Mouse (Mus musculus): Measurements from ENCODE around the gene Pgp. TPM values are rescaled to one million over a fixed set of nuclear protein-coding genes. Genes with fewer than 3 reads are reported as not detected.

The Pgp gene
- total RNA-seq, 2 experiments from 2014 or later, result 61.5 to 74.6 TPM

DNA sequence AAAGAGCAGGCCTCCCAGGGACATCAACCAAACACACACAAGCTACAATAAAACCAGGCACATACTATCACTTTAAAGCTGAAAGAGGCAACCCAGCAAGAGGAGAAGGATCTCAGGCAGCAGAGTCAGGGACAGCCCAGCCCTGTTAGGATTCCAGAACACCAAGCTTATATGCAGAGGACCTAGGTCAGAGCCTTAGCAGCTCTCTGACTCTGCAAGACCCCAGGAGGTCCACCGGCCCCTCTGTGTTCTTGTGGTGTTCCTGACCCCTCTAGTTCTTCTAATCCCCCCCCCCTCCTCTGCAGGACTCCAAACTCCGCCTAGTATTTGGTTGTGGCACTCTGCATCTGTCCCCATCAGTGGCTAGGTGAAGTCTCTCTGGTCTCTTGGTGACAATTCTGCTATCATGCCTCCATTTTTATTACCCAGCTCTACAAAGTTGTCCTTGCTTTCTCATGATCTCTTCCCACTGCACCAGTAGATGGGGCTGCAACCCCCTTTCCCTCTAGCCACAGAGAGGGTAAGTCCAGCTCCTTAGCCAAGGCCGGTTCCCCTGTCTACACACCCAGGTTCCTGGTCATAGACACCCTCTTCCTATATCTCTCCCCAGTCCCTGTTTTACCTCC lies 10.1 kb downstream of the Pgp start:
- DNase-seq (ENCODE audit: extremely low spot score in 1 of 2, low spot score in 1 of 2), result no peak

DNA sequence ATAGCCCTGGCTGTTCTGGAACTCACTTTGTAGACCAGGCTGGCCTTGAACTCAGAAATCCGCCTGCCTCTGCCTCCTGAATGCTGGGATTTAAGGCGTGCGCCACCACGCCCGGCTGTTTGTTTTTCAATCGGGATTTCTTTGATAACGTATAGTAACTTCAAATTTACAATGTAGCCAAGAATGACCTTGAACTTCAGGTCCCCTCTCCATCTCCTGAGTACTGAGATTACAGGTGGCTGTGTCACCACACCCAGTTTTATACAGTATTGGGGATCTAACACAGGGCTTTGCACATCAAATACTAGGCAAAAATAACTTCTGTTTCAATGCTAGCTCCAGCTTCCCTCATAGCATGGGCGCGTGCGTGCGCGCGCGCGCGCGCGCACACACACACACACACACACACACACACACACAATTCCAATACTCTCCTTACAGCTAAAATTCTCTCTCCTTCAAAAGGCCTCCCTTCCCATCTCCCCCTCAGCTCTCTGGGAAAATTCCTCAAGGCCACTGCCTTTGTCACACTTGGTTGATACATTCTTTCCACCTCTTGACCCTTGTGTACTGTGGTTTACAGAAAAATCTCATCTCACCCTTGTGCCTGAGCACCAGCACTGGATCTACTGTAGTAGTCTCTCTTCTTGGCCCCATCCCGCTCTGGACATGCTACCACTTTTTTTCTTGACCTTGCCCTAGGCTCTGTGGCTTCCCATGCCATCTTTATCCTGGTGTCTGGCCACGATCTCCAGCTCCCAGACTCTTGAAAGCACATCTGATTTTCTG lies 11.0 kb downstream of the Pgp start:
- DNase-seq (ENCODE audit: extremely low spot score in 1 of 2, low spot score in 1 of 2), result no peak

DNA sequence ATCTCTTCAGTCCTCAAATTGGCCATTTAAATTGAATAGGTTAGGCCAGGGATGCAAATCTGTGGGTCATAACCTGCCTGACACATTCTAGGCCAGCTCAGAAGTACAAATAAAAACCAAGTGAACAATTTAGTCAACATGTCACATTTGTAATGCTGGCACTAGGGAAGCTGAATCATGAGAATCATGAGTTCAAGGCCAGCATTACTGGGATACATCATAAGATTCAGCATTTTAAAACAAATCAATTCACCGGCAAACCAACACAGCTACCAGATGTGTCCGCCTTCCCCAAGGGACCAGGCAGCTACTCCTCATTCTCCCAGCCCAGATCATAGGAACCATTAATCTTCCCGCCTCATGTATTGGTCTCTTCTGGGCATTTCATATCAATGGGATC lies 13.3 kb downstream of the Pgp start:
- no peak for DNase-seq (ENCODE audit: extremely low spot score in 1 of 2, low spot score in 1 of 2)

DNA sequence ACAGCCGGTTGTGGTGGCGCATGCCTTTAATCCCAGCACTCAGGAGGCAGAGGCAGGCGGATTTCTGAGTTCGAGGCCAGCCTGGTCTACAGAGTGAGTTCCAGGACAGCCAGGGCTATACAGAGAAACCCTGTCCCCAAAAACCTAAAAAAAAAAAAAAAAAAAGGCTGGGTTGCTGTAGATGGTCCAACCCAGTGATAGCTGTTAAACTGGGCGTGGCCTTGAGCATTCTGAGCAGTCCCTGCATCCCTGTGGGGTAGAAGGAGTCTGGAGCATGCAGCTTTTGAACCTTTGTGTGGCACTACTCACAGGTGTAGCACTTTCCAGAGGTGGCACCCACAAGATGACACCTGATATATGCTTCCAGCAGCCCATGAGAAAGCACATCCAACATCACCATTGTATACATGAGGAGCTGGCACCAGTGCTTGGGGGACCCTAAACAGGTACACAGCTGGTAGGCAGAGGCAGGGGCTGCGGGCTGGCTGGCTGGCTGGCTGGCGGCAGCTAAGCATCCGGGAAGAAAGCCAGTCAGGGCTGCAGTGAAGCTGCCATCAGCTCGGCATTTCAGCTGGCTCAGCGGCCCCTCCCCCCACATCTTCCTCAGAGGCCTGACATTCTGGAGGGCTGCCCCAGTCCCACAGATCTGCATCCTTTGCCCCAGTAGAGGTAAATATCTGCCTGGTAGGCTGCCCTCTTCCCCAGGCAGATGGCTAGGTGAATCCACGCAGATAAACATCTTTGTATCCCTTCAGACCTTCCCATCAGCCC lies 15.1 kb downstream of the Pgp start:
- peak in 1 of 2 experiments; percentile 62 for DNase-seq (ENCODE audit: extremely low spot score in 1 of 2, low spot score in 1 of 2)

DNA sequence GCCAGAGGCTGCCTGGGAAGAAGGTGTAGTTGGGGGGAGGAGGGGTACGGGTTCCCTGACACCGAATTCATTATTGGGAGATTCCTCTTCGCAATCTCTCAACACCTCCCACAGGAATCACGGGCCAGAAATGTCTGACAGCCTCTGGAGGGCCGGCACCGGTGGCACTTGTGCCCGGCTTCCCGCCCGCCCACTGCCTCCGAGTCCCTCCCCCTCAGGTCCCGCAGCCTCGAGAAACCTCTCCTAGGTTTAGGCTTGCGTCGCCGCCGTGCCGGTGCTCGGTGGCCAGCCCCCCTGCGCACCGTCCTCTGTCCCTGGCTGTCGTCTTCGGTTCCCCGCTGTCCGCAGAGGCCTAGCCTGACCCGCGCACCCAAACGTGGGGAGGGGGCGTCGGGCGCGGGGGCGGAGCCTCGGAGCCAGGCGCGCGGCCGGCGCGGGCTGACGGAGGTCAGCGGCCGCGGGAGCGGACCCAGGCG lies 18.0 kb downstream of the Pgp start, which contains the start of gene Caskin1:
Caskin1 (plus strand) TSS at position 416 of the 476 bp plus-strand sequence.
- no peak for DNase-seq (ENCODE audit: extremely low spot score in 1 of 2, low spot score in 1 of 2)

DNA sequence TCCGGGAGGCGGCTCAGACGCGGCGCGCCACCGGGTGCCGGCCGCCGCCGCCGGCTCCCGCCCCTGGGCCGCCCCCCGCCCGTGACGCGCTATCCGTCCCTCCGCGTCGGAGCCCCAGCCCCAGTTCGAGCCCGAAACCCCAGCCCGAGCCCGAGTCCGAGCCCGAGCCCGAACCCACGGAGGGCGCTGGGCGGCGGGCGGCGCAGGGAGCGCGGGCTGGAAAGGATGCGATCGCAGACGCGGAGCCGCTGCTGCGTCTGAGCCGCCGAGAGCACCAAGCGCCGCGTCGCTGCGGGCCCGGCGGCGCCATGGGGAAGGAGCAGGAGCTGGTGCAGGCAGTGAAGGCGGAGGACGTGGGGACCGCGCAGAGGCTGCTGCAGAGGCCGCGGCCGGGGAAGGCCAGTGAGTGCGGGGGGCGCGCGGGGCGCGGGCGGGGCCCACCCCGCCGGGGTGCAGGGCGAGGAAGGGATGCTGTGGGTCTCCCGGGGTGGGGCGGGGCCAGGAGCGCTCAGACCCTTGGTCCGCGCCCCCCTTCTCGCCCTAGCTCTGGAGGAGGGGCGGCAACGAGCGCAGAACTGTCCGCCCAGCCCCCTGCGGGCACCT lies 18.6 kb downstream of the Pgp start:
- no peak for DNase-seq (ENCODE audit: extremely low spot score in 1 of 2, low spot score in 1 of 2)

DNA sequence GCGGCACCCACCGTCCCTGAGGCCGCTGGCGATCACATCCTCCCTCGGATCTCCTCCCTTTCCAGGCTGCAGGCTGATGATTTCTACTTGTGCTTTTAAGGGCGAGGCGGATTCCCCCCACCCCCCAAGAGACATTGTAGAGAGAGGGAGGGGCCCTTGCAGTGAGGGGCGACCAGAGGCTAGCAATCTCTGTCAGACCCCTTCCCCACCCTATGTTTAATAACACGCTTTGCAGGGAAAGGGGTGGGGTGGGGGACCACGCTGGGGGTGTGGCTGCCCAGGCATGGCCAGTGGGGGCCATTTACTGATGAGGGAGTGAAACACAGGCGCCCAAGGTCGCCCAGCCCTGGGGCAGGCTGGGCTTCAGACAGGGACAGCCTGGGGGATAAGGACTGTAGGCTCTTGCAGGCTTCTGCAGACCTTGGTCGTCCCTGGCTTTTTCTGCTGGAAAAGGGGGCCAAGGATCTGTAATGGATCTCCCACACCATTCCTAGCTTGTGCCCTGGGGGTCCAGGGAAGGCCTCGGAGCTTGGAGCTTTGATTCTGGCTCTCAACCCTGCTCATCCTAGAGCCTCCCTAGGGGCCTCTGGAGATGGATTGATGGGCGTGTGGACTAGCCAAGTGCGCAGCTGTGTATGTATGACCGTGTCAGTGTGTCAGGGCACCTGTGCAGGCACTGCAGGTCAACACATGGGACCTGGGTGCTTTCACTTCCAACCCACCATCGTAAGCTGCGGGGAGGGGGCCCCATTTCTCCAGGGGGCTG lies 19.3 kb downstream of the Pgp start:
- DNase-seq (ENCODE audit: extremely low spot score in 1 of 2, low spot score in 1 of 2), result no peak

DNA sequence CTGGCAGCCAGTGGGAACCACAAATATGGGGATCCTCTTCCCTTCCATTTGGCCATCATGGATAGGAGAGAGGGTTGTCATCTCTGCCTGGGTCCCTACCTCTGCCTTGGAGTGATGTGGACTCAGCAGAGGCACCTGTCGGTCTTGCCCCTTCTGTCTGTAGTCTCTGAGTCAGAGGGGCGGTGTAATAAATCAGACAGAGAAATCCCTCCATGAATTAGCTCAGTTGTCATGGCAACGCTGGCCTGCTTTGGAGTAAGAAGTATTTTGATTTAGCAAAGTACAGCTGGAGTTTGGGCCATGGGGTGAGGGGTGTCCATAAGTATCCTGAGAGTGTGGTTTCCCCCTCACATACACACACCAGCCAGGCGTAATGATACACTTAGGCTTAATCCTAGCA lies 20.2 kb downstream of the Pgp start:
- DNase-seq (ENCODE audit: extremely low spot score in 1 of 2, low spot score in 1 of 2), result no peak

DNA sequence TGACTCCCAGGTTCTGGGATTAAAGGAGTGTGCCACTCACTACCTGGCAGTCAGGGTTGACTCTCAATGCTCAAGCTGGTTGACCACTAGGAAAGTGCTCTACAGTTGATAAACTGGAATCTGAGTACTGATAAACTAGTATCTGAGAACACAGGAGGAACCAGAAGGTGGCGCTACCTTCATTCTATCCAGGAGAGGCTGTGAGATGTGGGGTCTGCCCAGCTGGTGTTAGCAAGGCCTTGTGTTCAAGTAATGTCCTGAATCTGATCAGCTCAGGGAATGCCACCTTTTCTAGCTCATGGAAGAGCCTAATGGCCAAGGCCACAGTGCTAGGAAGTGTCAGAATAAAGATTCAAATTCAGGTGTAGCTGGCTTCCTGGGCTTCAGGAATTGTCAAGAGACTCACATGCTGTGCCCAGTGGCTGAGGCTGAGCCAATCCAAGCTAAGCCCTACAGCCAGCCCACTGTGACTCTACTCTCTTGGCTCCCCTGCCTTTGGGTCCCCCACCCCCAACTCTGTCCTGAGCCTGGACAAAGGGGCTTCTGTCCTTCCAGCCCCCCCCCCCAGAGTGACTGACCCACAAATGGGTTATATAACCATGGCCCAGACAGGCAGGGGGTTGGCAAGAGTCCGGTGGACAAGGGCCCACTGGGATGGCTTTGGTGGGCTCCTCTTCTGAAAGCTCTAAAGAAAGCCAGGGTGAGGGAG lies 24.6 kb downstream of the Pgp start:
- DNase-seq (ENCODE audit: extremely low spot score in 1 of 2, low spot score in 1 of 2), result peak in 1 of 2 experiments; percentile 70

DNA sequence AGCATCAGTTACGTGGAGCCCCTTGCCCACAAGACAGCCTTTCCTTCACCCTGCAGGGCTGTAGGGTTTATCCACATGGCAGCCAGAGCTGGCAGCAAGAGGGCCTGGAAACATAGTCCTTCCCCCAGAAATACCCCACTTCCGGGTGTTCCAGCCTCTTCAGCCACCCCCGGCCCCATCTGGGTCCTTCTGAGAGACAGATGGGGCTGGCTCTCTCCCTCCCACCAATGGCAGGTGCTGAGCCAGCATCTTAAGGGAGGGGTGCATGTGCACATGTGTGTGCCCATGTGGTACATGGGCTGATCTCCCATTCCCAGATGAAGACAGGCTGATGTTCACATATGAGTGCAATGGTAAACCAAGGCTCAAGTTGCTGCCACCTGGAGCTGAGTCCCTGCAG lies 25.3 kb downstream of the Pgp start:
- DNase-seq (ENCODE audit: extremely low spot score in 1 of 2, low spot score in 1 of 2), result no peak

DNA sequence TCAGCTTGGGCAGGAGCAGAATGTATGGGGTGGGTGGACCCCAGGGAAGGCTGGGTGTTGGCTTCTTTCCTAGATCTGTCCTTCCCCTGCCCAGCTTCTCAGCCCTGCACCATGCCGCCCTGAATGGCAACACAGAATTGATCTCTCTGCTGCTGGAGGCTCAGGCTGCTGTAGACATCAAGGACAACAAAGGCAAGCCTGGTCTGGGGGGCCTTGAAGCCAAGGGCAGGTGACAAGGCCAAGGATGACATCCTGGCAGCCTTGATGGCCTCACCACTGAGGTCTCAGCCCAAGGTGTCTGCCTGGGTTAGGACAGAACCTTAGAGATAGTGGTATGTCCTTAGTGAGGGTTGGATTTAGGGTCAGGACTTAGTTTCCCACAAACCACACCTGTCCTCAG lies 25.8 kb downstream of the Pgp start:
- no peak for DNase-seq (ENCODE audit: extremely low spot score in 1 of 2, low spot score in 1 of 2)

DNA sequence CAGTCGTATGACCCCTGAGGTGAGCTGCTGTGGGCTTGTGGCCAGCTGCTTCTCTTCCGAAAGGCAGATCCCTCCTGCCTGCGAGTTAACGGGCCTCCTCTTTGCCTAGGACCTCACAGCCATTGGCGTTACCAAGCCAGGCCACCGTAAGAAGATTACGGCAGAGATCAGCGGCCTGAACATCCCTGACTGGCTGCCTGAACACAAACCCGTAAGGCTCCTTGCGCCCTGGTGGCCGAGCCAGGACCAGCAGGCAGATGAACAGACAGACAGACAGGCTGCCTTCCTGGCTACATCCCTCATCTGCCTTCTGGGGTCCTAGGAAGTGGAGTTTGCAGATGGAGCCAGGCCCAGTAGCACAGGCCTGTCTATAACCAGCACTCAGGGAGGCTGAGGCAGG lies 32.0 kb downstream of the Pgp start:
- DNase-seq (ENCODE audit: extremely low spot score in 1 of 2, low spot score in 1 of 2), result no peak

DNA sequence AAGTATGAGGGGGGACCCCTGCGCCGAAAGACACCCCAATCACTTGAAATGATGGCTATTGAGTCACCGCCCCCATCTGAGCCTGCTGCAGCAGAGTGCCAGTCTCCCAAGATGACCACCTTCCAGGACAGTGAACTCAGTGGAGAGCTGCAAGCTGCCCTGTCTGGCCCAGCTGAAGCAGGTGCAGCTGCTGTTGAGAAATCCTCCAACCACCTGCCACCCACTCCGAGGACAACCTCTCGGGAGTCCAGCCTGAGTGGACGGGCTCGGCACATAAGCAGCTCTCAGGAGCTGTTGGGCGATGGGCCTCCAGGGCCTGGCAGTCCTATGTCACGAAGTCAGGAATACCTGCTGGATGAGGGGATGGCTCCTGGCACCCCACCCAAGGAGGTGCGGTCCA lies 33.9 kb downstream of the Pgp start:
- no peak for DNase-seq (ENCODE audit: extremely low spot score in 1 of 2, low spot score in 1 of 2)

DNA sequence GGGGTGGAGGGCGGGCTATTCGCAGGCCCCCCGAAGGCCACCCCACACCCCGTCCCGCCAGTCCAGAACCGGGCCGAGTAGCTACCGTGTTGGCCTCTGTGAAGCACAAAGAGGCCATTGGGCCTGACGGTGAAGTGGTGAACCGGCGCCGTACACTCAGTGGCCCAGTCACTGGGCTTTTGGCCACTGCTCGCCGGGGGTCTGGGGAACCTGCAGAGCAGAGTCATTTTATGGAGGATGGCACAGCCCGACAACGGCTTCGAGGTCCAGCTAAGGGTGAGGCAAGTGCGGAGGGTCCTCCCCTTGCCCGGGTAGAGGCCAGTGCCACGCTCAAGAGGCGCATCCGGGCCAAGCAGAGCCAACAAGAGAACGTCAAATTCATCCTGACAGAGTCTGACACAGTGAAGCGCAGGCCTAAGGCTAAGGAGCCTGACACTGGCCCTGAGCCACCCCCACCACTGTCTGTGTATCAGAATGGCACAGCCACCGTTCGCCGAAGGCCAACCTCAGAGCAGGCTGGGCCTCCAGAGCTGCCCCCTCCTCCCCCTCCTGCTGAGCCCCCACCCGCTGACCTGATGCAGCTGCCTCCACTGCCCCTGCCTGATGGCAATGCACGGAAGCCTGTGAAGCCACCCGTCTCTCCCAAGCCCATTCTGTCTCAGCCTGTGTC lies 35.2 kb downstream of the Pgp start:
- no peak for DNase-seq (ENCODE audit: extremely low spot score in 1 of 2, low spot score in 1 of 2)

DNA sequence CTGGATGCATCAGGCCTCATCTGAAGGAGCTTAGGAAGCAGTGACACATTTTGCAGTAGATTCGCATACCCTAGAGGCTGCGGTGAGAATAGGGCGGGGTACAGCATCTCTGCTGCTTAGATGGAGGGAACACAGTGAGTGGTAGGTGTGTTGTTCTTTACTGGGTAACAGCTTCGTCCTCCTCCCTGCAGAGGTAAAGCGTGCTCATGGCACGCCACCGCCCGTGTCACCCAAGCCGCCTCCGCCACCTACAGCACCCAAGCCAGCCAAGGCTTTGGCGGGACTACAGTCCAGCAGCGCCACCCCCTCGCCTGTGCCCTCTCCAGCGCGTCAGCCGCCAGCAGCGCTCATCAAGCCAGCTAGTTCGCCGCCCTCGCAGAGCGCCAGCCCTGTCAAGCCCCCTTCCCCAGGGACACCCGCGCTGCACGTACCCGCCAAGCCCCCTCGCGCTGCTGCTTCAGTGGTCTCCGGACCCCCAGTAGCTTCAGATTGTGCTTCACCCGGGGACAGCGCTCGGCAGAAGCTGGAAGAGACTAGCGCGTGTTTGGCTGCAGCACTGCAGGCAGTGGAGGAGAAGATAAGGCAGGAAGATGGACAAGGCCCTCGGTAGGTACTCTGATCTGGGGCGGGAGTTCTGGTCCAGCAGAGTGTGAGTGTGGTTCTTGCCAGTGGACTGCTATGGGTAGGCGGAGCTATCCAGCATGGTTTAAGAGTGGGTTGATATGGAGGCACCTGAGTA lies 36.3 kb downstream of the Pgp start:
- DNase-seq (ENCODE audit: extremely low spot score in 1 of 2, low spot score in 1 of 2), result no peak

DNA sequence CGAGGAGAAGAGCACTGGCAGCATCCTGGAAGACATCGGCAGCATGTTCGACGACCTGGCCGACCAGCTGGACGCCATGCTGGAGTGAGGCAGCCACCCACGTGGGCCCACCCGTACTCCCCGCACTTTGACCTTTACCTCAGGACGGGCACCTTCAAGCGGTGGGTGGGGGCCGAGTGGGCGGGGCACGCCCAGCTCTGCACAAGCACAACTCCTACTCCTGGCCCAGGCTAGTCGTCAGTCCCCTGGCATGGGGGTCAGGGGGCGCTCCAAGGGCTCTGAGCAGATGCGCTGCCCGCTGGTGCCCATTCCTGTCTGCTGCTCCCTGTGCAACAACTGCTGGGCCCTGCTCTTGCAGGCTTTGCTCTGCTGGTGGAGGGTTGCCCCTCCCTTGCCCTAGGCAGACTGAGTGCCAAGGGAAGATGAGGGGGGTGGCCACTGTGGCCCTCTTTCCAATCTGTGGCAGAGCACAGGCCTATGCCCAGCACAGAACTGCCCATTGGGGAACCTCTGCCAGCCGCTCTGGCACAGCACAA lies 37.0 kb downstream of the Pgp start:
- DNase-seq (ENCODE audit: extremely low spot score in 1 of 2, low spot score in 1 of 2), result no peak

DNA sequence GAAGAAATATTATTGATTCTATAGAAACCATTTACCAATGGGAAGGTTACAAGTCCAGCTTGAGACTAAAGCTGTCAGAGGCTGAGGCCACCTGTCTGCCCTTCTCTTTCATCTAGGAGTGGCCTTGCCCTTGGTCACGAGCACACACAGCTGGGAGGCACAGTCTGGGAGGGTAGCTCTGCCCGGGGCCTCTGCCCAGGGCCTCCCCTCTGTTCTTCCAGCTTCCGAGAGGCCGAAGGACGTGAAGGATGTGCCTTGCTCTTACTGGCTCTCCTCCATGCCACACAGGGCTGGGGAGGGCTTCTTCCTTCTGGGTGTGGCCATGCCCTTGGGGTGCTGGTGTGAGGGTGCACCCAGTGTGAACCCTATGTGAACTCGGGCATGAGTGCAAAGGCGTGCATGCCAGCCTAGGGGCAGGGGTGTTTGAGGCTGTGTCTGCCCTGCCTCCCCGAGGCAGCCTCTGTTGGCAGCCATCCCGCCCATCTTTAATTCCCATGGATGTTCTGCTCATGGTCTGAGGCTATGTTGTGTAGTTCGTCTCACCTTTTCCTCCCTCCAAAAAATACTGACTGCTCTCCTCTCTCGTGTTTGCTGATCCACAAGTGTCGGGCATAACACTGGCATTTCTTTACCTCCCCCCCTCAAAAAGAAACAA lies 37.7 kb downstream of the Pgp start:
- DNase-seq (ENCODE audit: extremely low spot score in 1 of 2, low spot score in 1 of 2), result no peak

Measured in layer of hippocampus, postnatal 25 days (tissue).